Mouse (Mus musculus) gastrocnemius, postnatal 14 days (tissue): ENCODE data around the gene Mapk8ip3. TPM values are rescaled to one million over a fixed set of nuclear protein-coding genes. Genes with fewer than 3 reads are reported as not detected.
"Not testable (repeated sequence)": the region's sequence is repeated elsewhere in the genome, so short reads cannot be mapped to it uniquely, and the experiment has no call there.

Experiments used
- DNase-seq: peaks from one replicate; pipeline ENCODE4 v3.0.0; 2021; ENCODE audit warnings: mixed read lengths
- intact Hi-C: fragments of 180-260 bp; cut with DNase I; formaldehyde crosslinking; loops from one replicate; pipeline ENCODE4 v1.15.1; 2025; ENCODE audit warnings: low total_unique reads
- long read RNA-seq, 2 experiments: library from polyadenylated mRNA; stranded (forward); transcript quantifications; one replicate each; pipeline ENCODE4 v2.0.0; 2021
- total RNA-seq, 2 experiments: library from RNA; stranded (reverse); gene quantifications; 2 replicates each; pipeline ENCODE4 v1.2.3; 2021

Gene Mapk8ip3
- total RNA-seq: 10 to 100 TPM; 16.3 to 19.2 TPM
- long read RNA-seq, experiment 1, partial matches to known transcripts: 2 of 4 reads
- long read RNA-seq, experiment 1, other reads (novel, unspliced or antisense): 2 of 4 reads
- long read RNA-seq, experiment 2, partial matches to known transcripts: 5 of 11 reads
- long read RNA-seq, experiment 2, other reads (novel, unspliced or antisense): 5 of 11 reads

DNA sequence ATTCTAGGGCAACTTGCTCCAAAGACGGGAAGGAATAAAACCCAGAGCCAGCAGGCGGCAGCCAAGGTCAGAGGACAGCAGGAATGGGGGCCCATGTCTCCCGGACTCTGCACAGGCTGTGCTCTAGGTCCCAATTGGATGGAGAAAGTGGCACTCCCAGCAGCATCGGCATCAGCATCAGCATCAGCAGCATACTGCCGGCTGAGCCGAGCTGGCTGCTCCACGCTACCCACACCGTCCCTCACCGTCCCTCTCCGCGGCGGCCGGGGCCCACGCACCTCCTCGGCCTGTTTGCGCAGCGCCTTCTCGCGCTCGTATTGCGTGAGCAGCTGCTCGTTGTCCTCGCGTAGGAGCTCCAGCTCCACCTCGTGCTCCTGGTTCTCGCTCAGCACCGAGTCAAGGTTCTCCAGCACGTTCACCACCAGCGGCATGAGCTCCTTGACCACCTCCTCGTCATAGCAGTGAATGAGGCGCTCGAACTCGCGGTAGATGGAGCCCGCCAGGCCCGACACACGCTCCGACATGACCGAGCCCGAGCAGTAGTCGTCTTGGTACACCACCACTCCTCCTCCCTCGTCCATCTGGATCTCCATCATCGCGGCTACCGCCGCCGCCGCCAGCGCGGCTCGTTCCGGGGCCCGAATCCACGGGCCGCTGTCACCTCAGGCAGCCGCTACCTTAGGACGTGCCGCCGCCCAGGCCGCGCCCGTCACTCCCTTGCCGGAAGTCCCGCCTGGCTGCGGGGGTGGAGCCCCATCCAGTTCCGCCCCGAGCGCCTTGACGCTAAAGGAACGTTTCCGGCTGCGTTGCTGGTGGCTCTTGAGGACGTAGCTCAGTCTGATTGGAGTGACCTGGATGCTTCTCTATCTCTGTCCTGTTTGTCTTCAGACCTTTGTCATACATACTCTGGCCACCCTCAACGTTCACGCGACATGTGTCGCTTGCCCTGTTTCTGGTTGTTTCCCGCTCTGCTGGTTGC, at the start of gene Mapk8ip3:
Gene Mapk8ip3 (minus strand): TSS at position 719 of the 979 bp plus-strand sequence.
- intact Hi-C loops: no loop called here

GRCm38 (mm10) chr17:24960852-24961715, 24.3 kb upstream of the Mapk8ip3 start:
- DNase-seq: no peak
- intact Hi-C loops: loop anchor here (5.0 kb wide), 1 partner anchor 41 kb away; no protein-coding TSS in a partner anchor

More for the DNA sequence above, at the start of gene Mapk8ip3:
- DNase-seq: peak; percentile 96

DNA sequence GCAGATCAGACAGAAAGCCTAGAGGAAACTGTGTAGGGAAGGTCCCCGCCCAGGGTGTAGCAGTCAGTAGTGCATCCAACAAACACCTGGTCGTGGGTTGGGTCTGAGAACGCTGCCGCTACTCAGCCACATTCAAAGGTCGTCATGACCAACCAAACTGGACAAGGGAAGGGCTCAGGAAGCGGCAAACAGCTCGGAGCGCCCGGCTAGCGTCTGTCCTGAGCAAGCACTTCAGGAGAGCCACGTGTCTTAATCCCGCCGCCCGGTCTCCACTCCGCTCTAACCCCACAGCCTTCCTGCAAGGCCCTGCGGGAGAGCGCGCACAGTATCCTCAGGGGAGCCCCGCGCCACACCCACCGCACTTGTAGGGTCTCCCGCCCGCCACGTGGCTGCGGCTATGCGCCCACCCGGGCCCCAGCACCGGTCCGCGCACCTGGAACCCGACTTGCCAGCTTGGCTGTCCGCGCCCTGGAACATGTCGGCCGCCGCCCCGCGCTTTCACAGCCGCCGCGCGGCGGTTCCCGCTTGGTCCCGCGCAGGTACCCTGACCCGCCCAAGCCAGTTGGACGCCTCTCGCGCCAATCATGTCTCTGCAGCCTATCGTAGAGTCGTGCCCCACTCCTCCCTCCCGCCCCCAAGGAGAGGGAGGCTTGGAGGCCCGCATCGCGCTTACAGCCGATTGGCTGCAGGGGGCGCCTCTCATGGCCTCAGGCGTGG, 23.5 kb upstream of the Mapk8ip3 start, which contains the start of gene Jpt2:
Gene Jpt2 (minus strand): TSS at position 555 of the 717 bp plus-strand sequence.
- intact Hi-C loops: loop anchor here (5.0 kb wide), 1 partner anchor 42 kb away; no protein-coding TSS in a partner anchor
- DNase-seq: peak; percentile 98

DNA sequence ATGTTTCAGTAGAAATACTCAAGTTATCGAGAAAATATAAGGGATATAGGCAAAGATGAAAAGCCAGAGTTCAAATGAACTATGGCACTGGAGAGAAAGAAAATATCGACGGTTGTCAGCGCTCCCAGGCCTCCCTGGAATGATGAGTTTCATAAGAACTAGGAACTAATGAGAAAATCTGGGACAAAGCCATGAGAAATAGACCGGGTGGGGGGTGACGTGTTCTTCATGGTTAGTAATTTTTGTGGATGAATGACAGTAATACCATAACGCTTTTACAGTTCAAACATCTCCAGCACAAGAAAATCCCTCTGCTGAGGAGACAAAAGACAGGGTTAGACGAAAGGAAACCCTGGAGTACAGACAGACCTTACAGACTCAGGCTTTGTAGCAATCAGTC, 22.6 kb upstream of the Mapk8ip3 start:
- intact Hi-C loops: no loop called here
- no peak for DNase-seq

GRCm38 (mm10) chr17:24953291-24953690, 16.5 kb upstream of the Mapk8ip3 start:
- intact Hi-C loops: no loop called here

GRCm38 (mm10) chr17:24950671-24951070, 13.9 kb upstream of the Mapk8ip3 start:
- intact Hi-C loops: no loop called here
- DNase-seq: no peak

More at GRCm38 (mm10) chr17:24953291-24953690, 16.5 kb upstream of the Mapk8ip3 start:
- DNase-seq: no peak

DNA sequence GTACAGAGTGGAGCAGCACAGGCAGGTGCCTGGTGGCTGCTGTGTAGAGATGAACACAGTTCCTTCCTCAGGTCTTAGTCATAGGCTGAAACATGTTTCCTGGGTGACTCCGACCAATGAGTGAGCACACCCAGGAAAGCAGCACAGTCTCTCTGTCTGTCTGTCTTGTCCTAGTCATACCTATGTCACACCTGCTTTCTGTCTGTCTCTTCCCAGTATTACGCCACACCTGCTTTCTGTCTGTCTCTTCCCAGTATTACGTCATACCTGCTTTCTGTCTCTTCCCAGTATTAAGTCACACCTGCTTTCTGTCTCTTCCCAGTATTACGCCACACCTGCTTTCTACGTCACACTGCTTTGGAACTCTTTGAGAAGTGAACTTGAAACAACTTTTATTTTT, 11.4 kb upstream of the Mapk8ip3 start:
- DNase-seq: no peak
- intact Hi-C loops: no loop called here

DNA sequence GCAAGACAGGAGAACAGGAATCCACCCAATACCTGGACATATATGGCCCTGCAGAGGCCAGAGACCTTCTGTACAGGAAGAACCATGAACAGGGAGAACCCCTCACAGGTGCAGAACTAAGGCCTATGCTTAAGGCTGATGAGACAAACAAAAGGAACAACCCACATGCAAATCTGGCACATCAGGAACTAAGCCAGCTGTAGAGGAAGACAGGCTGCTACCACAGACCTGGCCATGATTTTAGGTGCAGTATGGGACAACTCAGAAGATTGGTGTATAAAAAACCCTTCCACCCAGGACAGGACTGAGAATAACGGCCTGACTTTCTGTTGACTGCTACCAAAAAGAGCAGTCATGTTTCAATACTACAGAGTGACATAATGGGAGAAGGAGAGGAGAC, 6.8 kb upstream of the Mapk8ip3 start:
- DNase-seq, intact Hi-C loops: not testable (repeated sequence)

GRCm38 (mm10) chr17:24943036-24943435, 6.3 kb upstream of the Mapk8ip3 start:
- no peak for DNase-seq
- intact Hi-C loops: no loop called here

GRCm38 (mm10) chr17:24942453-24942852, 5.7 kb upstream of the Mapk8ip3 start:
- intact Hi-C loops: not testable (repeated sequence)
- DNase-seq: peak; percentile 29

DNA sequence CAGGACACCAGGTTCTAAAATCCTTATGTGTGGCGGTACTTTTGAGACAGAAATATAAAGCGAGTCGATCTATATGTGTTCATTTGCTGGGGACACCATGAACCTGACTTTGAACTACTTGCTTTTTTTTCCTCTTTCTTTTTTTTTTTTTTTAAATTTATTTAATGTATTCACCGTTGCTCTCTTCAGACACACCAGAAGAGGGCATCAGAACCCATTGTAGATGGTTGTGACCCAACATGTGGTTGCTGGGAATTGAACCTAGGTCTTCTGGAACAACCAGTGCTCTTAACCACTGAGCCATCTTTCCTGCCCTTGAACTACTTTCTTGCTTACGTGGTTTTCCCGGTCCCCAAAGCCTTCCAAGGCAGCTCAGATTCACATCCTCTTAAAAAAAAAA, 489 bp upstream of the Mapk8ip3 start:
- intact Hi-C loops: no loop called here
- DNase-seq: no peak

- DNase-seq: no peak
- intact Hi-C loops: no loop called here
These were observed 1.1 kb downstream of the Mapk8ip3 start for GRCm38 (mm10) chr17:24935666-24936065.

- intact Hi-C loops: no loop called here
- DNase-seq: no peak
These were observed 1.9 kb downstream of the Mapk8ip3 start for GRCm38 (mm10) chr17:24934926-24935325.

DNA sequence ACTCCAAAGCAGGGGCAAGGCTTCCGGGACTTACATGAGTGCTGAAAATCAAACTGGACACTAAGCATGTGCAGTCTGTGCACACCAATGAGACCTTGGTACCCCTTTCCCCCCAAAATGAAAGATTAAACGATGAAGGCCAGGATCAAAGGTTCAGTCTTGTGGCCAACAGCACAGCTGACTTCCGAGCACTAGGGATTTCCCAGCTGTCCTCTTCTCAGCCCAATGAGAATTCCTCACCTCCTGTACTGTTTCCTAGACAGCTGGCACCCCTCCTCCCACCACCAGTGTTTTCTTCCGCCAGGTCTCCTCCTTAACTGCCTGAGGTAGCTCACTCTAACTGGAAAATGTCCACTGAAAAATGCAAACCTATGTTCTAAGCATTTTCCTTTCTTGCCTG, 3.6 kb downstream of the Mapk8ip3 start:
- DNase-seq: no peak
- intact Hi-C loops: no loop called here

- DNase-seq: no peak
- intact Hi-C loops: no loop called here
These were observed 4.3 kb downstream of the Mapk8ip3 start for GRCm38 (mm10) chr17:24932431-24932830.

DNA sequence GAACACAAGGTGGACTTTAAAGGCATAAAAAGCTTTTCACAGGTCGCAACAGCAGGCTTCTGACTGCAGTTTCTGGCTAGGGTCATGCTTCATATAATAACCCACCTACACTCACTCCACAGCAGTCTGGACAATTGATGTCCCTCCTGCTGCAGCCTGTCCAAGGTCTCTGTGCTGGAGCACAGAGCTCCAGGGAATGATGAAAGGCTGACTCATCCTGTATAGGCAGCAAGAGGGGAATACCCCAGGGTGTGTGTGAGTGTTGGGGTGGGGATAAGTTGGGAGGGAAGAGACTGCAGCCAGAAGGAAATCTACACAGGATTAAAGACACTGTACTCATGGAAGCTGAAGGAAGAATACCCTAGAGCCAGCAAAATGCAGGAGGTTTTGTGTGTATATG, 7.3 kb downstream of the Mapk8ip3 start:
- intact Hi-C loops: no loop called here
- no peak for DNase-seq

DNA sequence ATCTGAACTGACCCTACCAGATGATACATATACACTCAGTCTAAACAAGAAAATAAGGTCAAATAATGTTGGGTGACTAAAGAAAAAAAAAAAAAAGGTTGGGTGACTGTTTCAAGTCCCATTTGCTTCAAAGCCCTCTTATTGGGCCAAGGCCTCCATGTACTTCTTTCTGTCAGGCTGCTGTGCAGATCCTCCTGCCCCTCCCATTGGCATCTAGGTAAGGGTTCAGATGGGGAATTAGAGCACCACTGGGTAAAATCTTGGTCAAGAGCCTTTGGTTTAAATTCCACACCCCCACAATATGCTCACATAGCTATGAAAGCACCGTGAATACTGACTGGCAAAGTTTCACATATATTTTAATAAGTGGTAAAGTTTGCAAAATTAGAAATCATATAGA, 13.5 kb downstream of the Mapk8ip3 start:
- intact Hi-C loops: no loop called here
- no peak for DNase-seq

- no peak for DNase-seq
- intact Hi-C loops: no loop called here
These were observed 22.8 kb downstream of the Mapk8ip3 start for GRCm38 (mm10) chr17:24913984-24914383.

DNA sequence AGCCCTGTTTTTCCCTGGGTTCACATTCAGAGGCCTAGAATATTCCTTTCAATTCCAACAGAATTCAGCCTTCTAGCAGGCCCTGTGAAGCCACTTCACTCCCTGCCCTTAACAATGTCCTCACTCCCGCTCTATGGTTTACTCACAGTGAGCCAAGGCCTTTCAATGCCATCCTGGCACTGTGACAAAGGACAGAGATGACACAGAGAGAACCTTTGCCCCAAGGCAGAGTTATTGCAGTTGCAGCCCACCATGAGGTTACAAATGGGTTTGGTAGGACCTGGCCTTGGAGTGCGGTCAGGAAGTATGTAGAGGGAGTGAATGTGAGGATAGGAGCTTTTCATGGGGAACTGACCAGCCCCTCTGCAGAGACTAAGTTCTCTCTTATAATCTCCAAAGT, 29.2 kb downstream of the Mapk8ip3 start:
- intact Hi-C loops: no loop called here
- no peak for DNase-seq
